Mouse (Mus musculus) liver (tissue): Measurements from ENCODE around the gene Nudt13.
"Not testable (repeated sequence)": the region's sequence is repeated elsewhere in the genome, so short reads cannot be mapped to it uniquely, and the experiment has no call there.

ENCODE experiments used
- DNase-seq: peaks from one replicate; pipeline ENCODE4 v3.0.0-alpha.2; 2020; ENCODE audit warnings: mixed read lengths

The Nudt13 gene

GRCm38 (mm10) chr14:20294117-20294892 lies at the start of gene Nudt13:
Gene Nudt13 (plus strand): TSS chr14:20294697.
- DNase-seq: peak; percentile 80

- no peak for DNase-seq
Observed at GRCm38 (mm10) chr14:20245318-20245717, 49.2 kb upstream of the Nudt13 start.

- DNase-seq: no peak
Observed at GRCm38 (mm10) chr14:20245861-20246260, 48.6 kb upstream of the Nudt13 start.

GRCm38 (mm10) chr14:20246811-20247266 lies 47.7 kb upstream of the Nudt13 start:
- DNase-seq: no peak

- DNase-seq: no peak
Observed at GRCm38 (mm10) chr14:20248001-20248400, 46.5 kb upstream of the Nudt13 start.

GRCm38 (mm10) chr14:20250237-20251171 lies 44.0 kb upstream of the Nudt13 start:
- DNase-seq: no peak

- DNase-seq: peak; percentile 71
Observed at GRCm38 (mm10) chr14:20258185-20259113, 36.0 kb upstream of the Nudt13 start.

- no peak for DNase-seq
Observed at GRCm38 (mm10) chr14:20262346-20262745, 32.2 kb upstream of the Nudt13 start.

- DNase-seq: no peak
Observed at GRCm38 (mm10) chr14:20268421-20268820, 26.1 kb upstream of the Nudt13 start.

GRCm38 (mm10) chr14:20269082-20269809 lies 25.3 kb upstream of the Nudt13 start, which contains the start of gene Kcnk16:
Gene Kcnk16 (minus strand): TSS chr14:20269199.
- DNase-seq: peak; percentile 49

GRCm38 (mm10) chr14:20291391-20291790 lies 3.1 kb upstream of the Nudt13 start:
- no peak for DNase-seq

- DNase-seq: no peak
Observed at GRCm38 (mm10) chr14:20294947-20295346, 450 bp downstream of the Nudt13 start.

- DNase-seq: no peak
Observed at GRCm38 (mm10) chr14:20297616-20298015, 3.1 kb downstream of the Nudt13 start.

GRCm38 (mm10) chr14:20298131-20298530 lies 3.6 kb downstream of the Nudt13 start:
- DNase-seq: no peak

- DNase-seq: not testable (repeated sequence)
Observed at GRCm38 (mm10) chr14:20305085-20305484, 10.6 kb downstream of the Nudt13 start.

GRCm38 (mm10) chr14:20315137-20315536 lies 20.6 kb downstream of the Nudt13 start:
- DNase-seq: no peak

GRCm38 (mm10) chr14:20319420-20319819 lies 24.9 kb downstream of the Nudt13 start:
- DNase-seq: peak; percentile 44

GRCm38 (mm10) chr14:20324196-20324595 lies 29.7 kb downstream of the Nudt13 start:
- DNase-seq: no peak

- peak; percentile 12 for DNase-seq
Observed at GRCm38 (mm10) chr14:20328474-20328873, 34.0 kb downstream of the Nudt13 start.

- DNase-seq: no peak
Observed at GRCm38 (mm10) chr14:20331316-20331715, 36.8 kb downstream of the Nudt13 start.

- DNase-seq: no peak
Observed at GRCm38 (mm10) chr14:20339415-20339814, 44.9 kb downstream of the Nudt13 start.

- DNase-seq: peak; percentile 32
Observed at GRCm38 (mm10) chr14:20340149-20340548, 45.7 kb downstream of the Nudt13 start.
